Mouse (Mus musculus): Measurements from ENCODE around the gene Catsperd.
"Not testable (repeated sequence)": the region's sequence is repeated elsewhere in the genome, so short reads cannot be mapped to it uniquely, and the experiment has no call there.

The Catsperd gene

GRCm38 (mm10) chr17:56612565-56612939 lies 15.4 kb upstream of the Catsperd start:
- not testable (repeated sequence) for DNase-seq (ENCODE audit: low spot score in 2 of 2)

GRCm38 (mm10) chr17:56613236-56613844 lies 14.6 kb upstream of the Catsperd start, which contains the start of gene Rpl36:
TSS of gene Rpl36 (plus strand) at chr17:56613416.
- peak; percentile 85 to 97 for DNase-seq (ENCODE audit: low spot score in 2 of 2)

- DNase-seq (ENCODE audit: low spot score in 2 of 2): not testable (repeated sequence)
Observed at GRCm38 (mm10) chr17:56613893-56614292, 14.1 kb upstream of the Catsperd start.

GRCm38 (mm10) chr17:56614391-56615135 lies 13.4 kb upstream of the Catsperd start:
- DNase-seq (ENCODE audit: low spot score in 2 of 2): no peak

GRCm38 (mm10) chr17:56615136-56615784 lies 12.7 kb upstream of the Catsperd start:
- DNase-seq (ENCODE audit: low spot score in 2 of 2): no peak

GRCm38 (mm10) chr17:56615792-56616191 lies 12.2 kb upstream of the Catsperd start:
- no peak for DNase-seq (ENCODE audit: low spot score in 2 of 2)

- no peak for DNase-seq (ENCODE audit: low spot score in 2 of 2)
Observed at GRCm38 (mm10) chr17:56616725-56617124, 11.2 kb upstream of the Catsperd start.

GRCm38 (mm10) chr17:56617628-56618027 lies 10.3 kb upstream of the Catsperd start:
- no peak for DNase-seq (ENCODE audit: low spot score in 2 of 2)

GRCm38 (mm10) chr17:56625495-56625894 lies 2.4 kb upstream of the Catsperd start:
- no peak for DNase-seq (ENCODE audit: low spot score in 2 of 2)

GRCm38 (mm10) chr17:56626260-56626659 lies 1.7 kb upstream of the Catsperd start:
- no peak for DNase-seq (ENCODE audit: low spot score in 2 of 2)

- peak; percentile 91 to 97 for DNase-seq (ENCODE audit: low spot score in 2 of 2)
Observed at GRCm38 (mm10) chr17:56626754-56627470, 1.0 kb upstream of the Catsperd start, which contains the start of gene Lonp1. TSS of gene Lonp1 (minus strand) at chr17:56626887.

- DNase-seq (ENCODE audit: low spot score in 2 of 2): not testable (repeated sequence)
Observed at GRCm38 (mm10) chr17:56629800-56630781, 2.1 kb downstream of the Catsperd start.

GRCm38 (mm10) chr17:56631807-56632206 lies 3.9 kb downstream of the Catsperd start:
- no peak for DNase-seq (ENCODE audit: low spot score in 2 of 2)

GRCm38 (mm10) chr17:56634023-56634422 lies 6.1 kb downstream of the Catsperd start:
- DNase-seq (ENCODE audit: low spot score in 2 of 2): no peak

- DNase-seq (ENCODE audit: low spot score in 2 of 2): no peak
Observed at GRCm38 (mm10) chr17:56643237-56643636, 15.3 kb downstream of the Catsperd start.

- DNase-seq (ENCODE audit: low spot score in 2 of 2): no peak
Observed at GRCm38 (mm10) chr17:56647546-56647945, 19.6 kb downstream of the Catsperd start.

- DNase-seq (ENCODE audit: low spot score in 2 of 2): no peak
Observed at GRCm38 (mm10) chr17:56651801-56652200, 23.9 kb downstream of the Catsperd start.

GRCm38 (mm10) chr17:56654771-56655170 lies 26.8 kb downstream of the Catsperd start:
- no peak for DNase-seq (ENCODE audit: low spot score in 2 of 2)

GRCm38 (mm10) chr17:56655311-56655710 lies 27.4 kb downstream of the Catsperd start:
- no peak for DNase-seq (ENCODE audit: low spot score in 2 of 2)

GRCm38 (mm10) chr17:56656171-56656570 lies 28.2 kb downstream of the Catsperd start:
- DNase-seq (ENCODE audit: low spot score in 2 of 2): no peak

GRCm38 (mm10) chr17:56663659-56664058 lies 35.7 kb downstream of the Catsperd start:
- DNase-seq (ENCODE audit: low spot score in 2 of 2): no peak

Data from left cerebral cortex, adult 9 months (tissue).